Mouse (Mus musculus): ENCODE measurements around the gene Ppp1r14a.

GRCm38 (mm10) chr7:29306108-29306507 lies 17.0 kb downstream of the Ppp1r14a start:
- TF ChIP-seq CTCF (IDR thresholded peaks at IDR 0.05; ENCODE audit: control insufficient read depth, insufficient read depth, low read length): no peak
- no peak for TF ChIP-seq POLR2A (IDR thresholded peaks at IDR 0.05; ENCODE audit: borderline replicate concordance, control insufficient read depth, low read depth, low read length)

Data from bone marrow, adult 2 months (tissue).